Mouse (Mus musculus) kidney, adult 11 months (tissue): ENCODE measurements around the gene Irf2bpl.

ENCODE experiments used
- DNase-seq: peaks from one replicate; pipeline ENCODE4 v3.0.0; 2022

Irf2bpl gene

DNA sequence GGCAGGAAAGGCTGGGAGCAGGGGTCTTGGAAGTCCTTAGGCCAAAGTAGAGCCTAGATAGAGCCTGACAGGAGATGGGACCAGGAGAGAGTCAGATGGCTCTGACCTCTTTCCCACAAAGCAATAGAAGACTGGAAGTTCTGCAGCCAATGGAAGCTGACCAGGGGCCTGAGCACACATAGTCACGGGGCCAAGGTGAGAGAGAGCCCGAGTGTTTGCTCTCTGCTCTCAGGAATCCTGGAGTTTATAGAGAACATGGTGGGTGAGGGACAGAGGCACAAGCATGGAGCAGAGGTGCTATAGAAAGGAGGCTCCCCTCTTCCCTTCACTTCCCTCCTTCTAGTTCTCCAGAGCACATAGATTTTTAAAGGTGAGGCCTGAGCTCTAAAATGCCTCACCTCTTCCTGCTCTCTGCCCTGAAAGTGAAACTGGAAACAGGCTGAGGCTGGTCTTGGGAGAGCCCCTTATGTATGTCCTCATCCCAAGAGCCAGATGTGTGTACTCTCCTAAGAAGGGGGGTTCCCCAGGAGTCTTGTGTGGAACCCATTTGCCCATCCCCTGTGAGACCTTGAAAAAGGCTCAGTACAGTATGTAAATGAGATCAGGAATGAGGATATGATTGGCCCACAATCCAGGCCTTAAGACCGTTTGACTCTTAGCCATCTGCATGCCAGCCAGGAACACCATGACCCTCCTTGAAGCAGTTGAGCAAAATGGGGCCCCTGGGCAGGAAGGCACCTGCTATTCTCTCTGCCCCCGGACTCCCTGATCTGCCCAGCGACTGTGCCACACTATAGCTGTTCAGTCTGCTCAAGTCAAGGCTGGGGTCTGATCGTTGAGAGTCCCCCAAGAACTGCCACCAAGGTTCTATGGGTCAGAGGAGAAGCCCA, 25.4 kb downstream of the Irf2bpl start:
- DNase-seq: no peak

DNA sequence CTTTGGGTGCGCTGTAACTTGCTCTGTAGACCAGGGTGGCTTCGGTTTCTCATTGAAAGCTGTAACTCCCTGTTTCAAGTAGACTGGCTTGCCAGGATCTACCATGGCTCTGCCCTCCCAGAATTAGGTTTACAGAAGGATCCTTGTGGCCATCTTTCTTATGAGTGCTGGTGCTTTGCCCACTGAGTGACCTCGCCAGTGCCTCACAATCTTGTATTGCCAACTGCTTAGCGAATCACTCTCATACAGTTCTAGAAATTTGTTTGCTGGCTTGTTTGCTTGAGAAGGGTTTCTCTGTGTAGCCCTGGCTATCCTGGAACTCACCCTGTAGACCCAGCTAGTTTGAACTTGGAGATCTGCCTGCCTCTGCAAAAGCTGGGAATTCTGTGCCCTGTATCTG, 26.1 kb downstream of the Irf2bpl start:
- DNase-seq: no peak

DNA sequence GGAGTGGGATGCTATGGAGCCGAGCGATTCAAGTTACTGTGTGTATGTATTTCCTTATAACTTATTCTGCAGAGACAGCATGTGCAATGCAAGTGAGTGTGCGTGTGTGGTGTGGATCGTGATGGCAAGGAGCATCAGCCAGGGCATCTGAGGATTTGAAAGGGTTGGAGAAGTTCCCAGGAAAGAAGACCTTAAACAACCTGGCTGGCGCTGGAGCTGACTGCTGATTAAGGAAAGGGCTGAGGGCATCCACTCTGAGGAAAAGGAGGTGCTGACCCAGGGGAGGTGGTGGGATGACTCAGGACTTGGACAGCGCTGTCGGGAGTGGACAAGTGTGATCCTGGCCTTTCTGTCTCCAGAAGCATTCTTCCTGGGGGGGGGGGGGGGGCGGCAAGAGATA, 27.3 kb downstream of the Irf2bpl start:
- DNase-seq: no peak

DNA sequence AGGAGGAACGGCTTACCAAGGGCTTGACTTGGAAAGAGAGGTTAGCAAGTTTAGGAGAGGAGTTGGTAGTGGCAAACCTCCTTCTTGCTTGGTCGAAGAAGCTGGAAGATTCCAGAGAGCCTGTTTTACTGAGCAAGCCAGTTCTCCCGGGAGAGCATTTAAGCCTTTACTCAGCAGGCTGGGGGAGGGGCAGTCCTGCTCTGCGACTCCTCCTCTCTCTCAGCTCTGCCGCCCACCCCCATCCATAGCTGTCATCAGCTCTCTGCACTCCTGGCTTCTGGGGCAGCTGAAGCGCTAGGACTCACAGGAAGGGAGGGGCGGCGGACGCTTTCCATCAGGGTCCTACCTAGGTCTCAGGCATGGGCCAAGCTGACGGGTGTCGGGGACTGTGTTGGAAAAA, 28.9 kb downstream of the Irf2bpl start:
- no peak for DNase-seq

DNA sequence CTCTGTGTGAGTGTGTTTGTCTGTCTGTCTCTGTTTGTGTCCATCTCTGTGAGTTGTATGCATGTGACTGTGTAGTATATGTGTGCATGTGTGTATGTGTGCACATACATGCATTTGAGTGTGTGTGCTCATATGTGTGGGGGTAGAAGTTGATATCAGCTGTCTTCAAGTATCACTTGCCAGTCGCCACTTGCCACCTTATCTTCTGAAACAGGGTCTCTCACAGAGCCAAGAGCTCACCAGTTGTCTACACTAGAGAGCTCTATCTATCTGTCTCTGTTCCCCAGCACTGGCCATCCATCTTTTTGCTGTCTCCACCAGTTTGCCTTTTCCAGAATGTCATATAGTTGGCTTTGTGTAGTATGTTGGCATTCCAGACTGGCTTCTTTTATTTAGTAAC, 31.1 kb downstream of the Irf2bpl start:
- DNase-seq: no peak

DNA sequence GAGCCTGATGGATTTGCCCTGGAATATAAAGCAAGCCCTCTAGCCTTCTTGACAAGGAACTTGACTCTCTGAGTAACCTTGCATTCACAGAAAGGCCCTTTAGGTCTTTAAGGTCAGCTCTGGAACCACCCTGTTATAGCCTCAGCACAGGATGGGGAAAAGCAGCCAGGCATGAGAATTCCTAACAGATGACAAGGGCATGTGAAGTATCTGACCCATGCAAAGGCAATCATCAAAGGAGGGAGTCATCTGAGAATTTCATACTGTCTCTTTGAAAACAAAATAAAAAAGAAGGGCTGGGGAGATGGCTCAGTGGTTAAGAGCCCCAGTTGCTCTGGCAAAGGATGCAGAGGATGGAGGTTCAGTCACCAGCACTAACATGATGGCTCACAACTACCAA, 33.3 kb downstream of the Irf2bpl start:
- DNase-seq: no peak

DNA sequence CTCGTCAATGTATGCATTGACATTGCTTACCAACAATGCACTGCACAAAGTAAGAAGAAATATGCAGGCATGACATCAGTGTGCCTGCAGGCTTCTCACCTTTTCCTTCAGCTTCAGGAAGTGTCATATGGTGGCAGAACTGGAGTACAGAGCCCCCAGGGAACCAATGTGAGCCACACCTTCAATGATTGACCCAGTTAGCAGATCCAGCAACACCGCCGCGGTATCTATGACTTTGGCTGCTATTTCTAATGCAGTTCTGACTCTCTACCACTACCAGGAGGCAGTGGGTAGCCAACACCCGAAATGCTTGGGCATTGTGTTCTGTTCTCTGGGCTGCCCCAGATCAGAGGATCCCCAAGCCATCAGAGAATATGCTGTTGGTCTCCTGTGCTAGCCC, 33.9 kb downstream of the Irf2bpl start:
- no peak for DNase-seq

DNA sequence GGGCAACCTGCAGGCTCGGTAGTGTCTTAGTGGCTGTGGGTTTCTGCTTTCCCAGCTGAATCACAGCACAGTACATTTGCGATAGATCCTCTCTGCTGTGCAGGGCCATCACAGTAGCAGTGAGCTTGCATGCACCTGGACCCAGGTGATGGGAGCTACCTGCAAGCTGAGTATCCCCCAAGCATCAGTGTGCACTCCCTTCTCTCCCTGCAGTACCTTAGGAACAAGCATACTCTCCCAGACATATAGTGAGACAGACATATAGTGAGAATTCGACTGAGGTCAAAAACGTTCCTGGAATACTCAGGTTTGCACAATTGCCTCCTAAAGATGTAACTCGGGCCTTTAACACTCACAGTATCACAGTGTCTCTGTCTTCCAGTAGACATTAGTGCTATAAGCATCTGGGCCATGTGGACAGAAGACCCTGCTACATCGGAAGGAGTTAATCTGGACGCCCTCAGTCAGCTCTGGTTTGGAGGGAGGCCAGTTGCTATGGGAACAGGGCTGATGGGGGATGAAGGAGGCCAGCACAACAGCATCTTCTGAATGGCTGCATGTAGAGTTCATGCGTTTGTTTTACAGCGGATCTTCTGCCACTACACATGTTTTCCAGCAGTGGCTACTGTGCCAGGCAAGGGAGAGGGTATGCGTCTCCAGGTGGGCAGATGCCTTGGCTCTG, 34.5 kb downstream of the Irf2bpl start:
- DNase-seq: no peak

DNA sequence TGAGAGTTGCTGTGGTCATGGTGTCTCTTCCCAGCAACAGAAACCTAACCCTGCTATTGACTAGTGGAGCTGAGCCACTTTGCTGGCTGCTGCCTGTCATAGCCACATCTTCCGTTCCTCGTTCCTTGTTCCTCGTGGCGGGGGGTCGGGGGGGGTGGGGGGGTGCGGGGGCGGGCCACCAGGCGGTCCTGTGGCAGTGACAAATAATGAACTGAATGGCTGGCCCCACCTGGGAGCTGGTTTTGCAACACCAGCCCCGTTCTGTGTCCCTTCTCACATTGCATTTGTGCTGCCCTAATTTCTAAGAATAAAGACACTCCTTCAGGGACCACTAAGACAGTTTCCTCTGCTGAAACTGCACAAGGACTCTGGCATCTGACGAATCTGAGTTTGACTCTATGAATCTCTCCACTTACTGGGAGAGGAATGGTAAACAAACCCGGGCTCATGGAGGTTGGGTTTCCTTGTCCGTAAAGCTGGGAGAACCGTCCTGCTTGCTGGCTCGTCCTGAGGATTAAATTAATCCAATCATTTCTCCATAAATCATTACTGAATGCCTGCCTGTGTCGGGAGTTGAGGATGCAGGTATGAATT, 41.6 kb downstream of the Irf2bpl start:
- DNase-seq: no peak

DNA sequence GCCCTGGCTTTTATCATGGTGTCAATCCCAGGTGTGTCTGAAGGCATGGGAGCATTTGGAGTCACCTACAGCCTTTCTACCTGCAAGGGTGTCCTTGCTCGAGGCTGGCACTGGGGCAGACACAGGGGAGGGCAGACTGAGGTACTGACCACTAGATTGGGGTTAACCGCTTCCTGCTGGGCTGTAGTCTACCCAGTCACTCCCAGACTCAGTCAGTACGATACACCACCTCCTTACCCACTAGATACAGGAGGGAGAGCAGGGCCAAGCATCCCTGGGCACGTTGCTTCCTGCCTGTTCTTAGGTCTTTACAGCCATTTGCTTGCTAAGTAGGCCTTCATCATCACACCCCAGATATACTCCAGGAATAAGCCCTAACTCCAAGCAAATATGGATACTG, 44.1 kb downstream of the Irf2bpl start:
- no peak for DNase-seq

DNA sequence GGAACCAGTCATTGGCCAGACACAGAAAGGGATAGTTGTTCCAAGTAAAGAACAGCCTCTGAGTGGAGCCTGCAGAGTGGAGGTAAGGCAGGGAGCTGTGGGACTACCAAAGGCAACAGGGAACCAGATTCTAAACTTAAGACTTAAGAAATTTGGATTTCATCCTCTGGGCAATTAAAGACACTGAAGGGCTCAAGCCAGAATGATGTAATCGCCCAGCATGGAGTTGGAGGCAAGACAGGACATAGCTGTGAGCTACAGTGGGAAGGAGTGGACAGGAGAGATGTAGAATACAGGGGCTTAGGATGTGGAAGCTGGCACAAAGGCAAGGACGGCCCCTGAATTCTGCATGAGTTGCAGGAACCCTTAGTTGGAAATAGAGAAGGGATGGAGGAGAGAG, 46.4 kb downstream of the Irf2bpl start:
- DNase-seq: no peak

DNA sequence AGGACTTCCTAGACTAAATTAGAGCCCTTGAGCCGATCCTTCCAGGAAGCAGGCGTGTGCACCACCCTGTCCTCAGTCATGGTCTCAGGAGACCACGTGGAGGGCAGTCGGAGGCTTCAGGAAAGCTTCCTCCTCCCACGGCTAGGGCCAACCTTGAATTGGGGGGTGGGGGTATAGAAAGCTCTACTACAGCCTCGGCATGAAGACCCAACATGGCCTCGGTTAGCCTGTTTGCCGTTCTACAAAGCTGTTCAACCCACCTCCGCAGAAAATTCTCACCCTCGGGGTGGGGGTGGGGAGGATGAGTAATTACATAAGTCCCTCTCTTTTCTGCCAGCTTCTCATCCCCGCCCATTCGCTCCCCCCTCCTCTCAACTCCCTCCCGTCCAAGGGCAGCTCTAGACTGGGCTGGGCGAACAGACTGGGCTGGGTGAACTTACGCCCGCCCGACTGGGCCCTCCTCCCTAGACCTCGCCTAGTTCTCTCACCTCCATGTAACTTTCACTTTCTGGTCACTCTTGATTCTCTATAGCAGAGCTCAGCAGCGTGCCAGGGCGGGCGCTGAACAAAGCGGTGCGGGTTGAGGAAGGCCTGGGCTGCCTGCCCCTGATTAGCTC, 48.1 kb downstream of the Irf2bpl start:
- peak; percentile 95 for DNase-seq

DNA sequence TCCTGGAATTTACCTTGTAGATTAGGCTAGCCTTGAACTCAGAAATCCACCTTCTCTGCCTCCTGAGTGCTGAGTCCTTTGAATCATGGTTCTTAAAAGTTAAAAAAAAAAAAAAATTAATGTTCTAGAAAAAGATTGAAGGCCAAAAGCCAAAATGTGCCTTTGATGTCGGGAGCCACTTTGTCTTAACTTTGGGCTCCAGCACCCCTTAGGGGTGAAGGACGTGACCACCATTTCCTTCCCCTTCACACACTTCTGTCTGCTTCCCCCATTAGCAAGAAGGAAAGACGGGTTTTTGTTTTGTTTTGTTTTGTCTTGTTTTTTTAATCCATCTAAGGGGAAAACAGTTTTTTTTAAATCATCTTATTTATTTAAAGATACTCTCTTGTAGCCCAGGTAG, 48.7 kb downstream of the Irf2bpl start:
- no peak for DNase-seq

DNA sequence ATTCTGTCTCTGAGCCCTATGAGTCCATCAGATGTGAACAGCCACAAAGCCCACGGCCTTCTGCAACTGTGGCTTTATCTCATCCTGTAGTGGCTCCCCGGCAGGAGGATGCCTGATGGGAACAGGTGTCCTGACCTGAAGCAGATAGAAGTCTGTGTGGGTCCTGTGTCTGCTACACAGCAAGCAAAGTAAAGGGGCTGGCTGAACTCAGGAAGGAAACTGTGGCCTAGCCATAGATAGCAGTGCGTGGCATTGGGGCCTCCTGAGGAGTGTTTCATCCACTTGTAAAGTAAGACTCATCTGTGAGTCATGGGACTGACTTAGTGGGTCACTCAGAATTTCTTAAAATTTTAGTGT, 50.2 kb downstream of the Irf2bpl start:
- peak; percentile 12 for DNase-seq

DNA sequence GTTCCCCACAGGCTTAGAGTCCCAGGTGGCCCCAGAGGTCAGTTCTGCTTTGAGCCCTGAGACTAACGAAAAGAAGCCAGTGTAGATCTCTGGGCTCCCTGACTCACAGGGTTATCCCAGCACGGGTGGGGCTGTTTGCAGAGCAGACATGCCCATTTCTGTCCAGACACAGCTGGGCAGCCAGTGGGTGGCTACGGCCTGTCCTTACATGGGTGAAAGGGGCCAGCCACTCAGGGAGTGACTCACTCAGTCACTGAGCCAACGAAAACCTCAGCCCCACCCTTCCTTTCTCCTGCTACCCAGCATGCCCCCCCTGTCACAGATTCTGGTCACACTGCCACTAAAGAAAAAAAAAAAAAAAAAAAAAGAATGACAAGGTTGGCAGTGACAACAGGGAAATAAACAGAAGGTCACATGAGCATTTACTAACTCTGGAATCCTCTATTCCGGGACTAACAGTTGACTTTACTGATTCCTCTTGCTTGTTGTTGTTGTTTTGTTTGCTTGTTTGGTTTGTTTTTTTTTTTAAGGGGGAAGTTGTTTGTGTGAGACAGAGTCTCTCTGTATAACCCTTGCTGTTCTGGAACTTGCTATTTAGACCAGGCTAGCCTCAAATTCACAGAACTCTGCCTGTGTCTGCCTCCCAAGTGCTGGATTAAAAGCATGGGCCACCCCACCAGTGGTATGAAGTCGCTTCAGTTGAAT, 50.7 kb downstream of the Irf2bpl start:
- peak; percentile 94 for DNase-seq

DNA sequence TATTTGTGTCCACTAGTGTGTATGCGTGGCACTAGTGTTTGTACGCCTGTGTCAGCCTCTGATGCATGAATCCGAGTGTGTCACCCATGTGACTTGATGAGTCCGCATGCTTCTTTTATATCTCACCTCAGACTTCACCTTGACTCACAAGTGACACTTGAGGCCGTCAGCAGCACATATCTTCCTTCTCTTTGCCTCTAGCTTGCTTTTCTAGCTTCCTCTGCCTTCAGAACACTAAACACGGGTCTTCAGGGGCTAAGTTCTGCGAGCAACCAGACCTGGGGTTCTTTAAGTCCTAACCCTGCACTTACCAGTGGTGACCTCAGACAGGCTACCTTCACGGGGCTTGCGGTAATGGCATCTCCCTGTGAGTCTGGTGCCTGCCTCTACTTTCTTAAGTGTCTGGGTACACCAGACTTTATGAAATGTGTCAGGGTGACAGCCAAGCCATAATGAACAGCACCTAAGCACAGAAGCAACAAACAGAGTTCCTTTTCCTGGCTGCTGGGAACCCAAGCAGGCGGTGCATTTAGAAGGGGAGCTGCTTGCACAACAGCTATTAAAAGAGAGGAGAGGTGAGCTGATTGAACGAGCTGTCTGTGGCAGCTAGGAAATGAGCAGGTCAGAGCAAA, 51.9 kb downstream of the Irf2bpl start:
- DNase-seq: no peak

DNA sequence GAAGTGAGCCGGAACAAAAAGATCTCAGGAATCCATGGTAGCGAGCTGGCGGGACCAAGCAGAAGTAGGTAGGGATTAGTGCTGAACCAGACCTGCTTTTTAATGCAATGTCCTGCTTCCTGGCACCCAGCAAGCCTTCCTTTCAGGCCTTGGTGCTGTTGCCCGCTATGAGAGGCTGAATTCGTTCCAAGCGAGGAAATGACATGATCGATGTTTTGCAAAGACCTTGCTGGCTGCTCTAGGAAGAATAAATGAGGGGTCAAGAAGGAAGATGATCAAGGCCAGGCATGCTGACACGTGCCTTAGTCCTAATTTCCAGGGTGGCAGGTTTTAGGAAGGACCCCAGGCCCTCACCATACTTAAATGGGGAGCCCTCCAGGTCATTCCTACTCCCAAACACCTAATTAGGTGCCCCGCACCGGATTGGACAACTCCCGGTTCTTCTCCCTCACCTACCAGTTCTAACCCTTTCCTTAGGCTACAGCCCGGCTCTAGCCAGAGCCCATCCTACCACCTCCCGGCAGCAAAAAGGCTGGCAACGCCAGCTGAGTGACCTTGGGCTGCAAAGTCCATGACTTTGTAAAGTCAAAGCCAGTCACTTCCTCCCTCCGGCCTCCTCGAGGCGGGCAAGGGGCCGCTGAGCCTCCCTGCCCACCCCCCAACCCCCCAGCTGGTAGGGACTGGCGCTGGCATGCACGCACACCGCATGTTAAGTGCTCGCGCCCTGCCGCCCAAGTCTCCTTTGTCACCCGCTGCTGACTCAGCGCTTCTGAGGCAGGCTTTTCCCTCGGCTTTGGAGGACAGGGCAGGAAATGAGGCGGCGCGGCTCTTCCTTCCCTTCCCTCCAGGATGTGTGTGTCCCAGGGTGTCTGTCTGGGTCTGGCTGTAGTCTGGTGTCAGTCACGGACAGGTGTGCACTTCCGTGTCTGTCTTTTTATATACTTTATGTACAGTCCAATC, 52.7 kb downstream of the Irf2bpl start:
- DNase-seq: peak; percentile 78
